Mouse (Mus musculus): Measurements from ENCODE around the gene Tomm40. TPM values are rescaled to one million over a fixed set of nuclear protein-coding genes. Genes with fewer than 3 reads are reported as not detected.
"Not testable (repeated sequence)": the region's sequence is repeated elsewhere in the genome, so short reads cannot be mapped to it uniquely, and the experiment has no call there.

The Tomm40 gene
- polyA plus RNA-seq, 1 experiment from 2014 or later = 149 TPM

- H3K36me3 ChIP-seq (replicated peaks) = 0 out of 2 replicates have a peak, but pooled peaks cover under 1% of the 10 kb centered on the region
- H3K9ac ChIP-seq = no peak overlapping the region
- no peaks in the 10 kb centered on the region for H3K27me3 ChIP-seq
- 89% methylated on average over 4 of the region's 4 CpGs for whole genome bisulfite sequencing
- no peak overlapping the region for H3K4me2 ChIP-seq
- H3K4me1 ChIP-seq = peaks cover 5% of the 10 kb centered on the region; the same call in 1 of the 2 replicates
- no peak overlapping the region for H3K4me3 ChIP-seq (replicated peaks)
- H3K27ac ChIP-seq = no peak overlapping the region
- ATAC-seq (ENCODE audit: low FRiP score) = no peak
- H3K9me3 ChIP-seq = no peaks in the 10 kb centered on the region
Observed at GRCm38 (mm10) chr7:19690845-19691244, 24.4 kb downstream of the Tomm40 start.

DNA sequence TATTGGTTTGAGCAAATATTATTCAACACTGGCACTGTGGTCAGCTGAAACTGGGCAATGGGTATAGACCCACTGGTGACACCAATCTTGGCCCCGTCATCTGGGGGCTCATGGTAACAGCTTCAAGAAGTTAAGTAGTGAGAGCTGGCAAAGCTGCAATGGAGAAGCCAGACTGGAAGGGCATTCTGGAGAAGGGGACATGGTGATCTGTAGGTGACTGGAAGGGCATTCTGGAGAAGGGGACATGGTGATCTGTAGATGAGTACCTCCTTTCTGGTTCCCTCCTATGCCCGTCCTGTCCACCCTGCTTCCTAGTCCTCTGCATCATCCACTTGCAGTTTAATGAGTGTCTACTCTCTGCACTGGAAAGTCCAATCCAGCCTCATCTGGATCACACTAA lies 26.6 kb downstream of the Tomm40 start:
- 98% methylated on average over 2 of the region's 2 CpGs for WGBS

DNA sequence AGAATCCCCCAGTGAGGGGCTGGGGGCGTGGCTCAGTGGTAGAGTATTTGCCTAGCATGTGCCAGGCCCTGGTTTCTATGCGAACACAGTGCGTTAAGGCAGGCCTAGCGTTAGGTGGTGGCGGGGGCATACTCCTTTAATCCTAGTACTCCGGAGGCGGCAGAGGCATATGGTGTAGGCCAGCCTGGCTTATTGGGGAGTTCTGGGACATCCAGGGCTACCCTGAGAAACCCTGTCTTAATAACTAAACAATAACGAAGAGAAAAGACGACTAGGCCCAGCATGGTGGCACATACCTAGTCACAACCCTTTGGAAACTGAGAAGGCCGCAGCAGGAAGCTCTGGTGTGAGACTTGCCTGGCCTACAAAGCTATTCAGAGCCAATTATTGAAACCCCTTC lies 27.1 kb downstream of the Tomm40 start:
- H3K27me3 ChIP-seq = no peaks in the 10 kb centered on the region
- H3K4me3 ChIP-seq (replicated peaks) = no peak overlapping the region
- no peak for ATAC-seq (ENCODE audit: low FRiP score)
- no peak overlapping the region for H3K9ac ChIP-seq
- WGBS = 94% methylated on average over 10 of the region's 10 CpGs
- no peaks in the 10 kb centered on the region for H3K9me3 ChIP-seq
- no peak overlapping the region for H3K27ac ChIP-seq
- no peak overlapping the region for H3K4me2 ChIP-seq
- H3K36me3 ChIP-seq (replicated peaks) = no peaks in the 10 kb centered on the region
- H3K4me1 ChIP-seq = no peaks in the 10 kb centered on the region; the same call in 1 of the 2 replicates

More for the DNA sequence above, 26.6 kb downstream of the Tomm40 start:
- Histone ChIP-seq H3K27ac (no peak overlapping the region), H3K27me3 (no peaks in the 10 kb centered on the region), H3K9me3 (no peaks in the 10 kb centered on the region), H3K4me3 (replicated peaks) (no peak overlapping the region), H3K4me2 (no peak overlapping the region), H3K36me3 (replicated peaks) (no peaks in the 10 kb centered on the region), H3K9ac (no peak overlapping the region), H3K4me1 (peaks cover 4% of the 10 kb centered on the region; the same call in 1 of the 2 replicates)
- ATAC-seq (ENCODE audit: low FRiP score) = no peak

DNA sequence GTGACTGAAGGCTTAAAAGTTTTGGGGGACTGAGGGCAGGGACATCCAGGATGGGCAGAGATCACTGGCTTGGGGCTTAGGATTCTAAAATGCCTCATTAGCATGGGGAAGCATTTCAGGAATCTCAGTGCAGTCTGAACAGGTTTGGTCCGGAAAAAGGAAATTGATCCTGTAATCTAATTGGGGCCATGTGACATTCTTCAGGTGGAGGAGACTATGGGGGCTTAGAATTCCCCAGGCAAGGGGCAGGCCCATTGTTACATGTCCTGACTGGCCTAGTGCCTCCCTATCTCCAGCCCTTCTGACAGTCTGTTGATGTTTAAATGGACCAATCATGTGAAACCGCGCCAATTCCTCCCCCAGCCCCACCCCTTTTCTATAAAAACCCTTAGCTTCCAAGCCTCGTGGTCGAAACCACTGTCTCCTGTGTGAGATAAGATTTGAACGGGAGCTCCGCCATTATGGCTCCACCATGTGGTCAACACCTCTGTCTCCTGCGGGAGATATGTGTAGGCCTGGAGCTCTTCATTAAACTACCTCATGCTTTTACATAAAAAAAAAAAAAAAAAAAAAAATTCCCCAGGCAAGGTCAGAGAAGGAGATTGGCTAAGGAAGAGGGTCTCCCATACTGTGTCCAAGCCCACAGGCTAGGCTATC lies 28.2 kb downstream of the Tomm40 start:
- H3K36me3 ChIP-seq (replicated peaks); ATAC-seq (ENCODE audit: low FRiP score); H3K9me3 ChIP-seq; H3K27ac ChIP-seq; H3K4me3 ChIP-seq (replicated peaks); H3K27me3 ChIP-seq; H3K4me1 ChIP-seq; H3K4me2 ChIP-seq; H3K9ac ChIP-seq: not testable (repeated sequence)
- WGBS = 70% methylated on average over 8 of the region's 8 CpGs

GRCm38 (mm10) chr7:19686521-19686920 lies 28.7 kb downstream of the Tomm40 start:
- Histone ChIP-seq H3K27ac (no peak overlapping the region), H3K9me3 (no peaks in the 10 kb centered on the region), H3K36me3 (replicated peaks) (no peaks in the 10 kb centered on the region), H3K4me2 (no peak overlapping the region), H3K27me3 (no peaks in the 10 kb centered on the region), H3K4me3 (replicated peaks) (no peak overlapping the region), H3K9ac (no peak overlapping the region), H3K4me1 (no peaks in the 10 kb centered on the region)
- WGBS = 84% methylated on average over 6 of the region's 6 CpGs
- ATAC-seq (ENCODE audit: low FRiP score) = no peak

GRCm38 (mm10) chr7:19685374-19685773 lies 29.9 kb downstream of the Tomm40 start:
- Histone ChIP-seq H3K9ac (no peak overlapping the region), H3K27me3 (no peaks in the 10 kb centered on the region), H3K9me3 (no peaks in the 10 kb centered on the region), H3K27ac (no peak overlapping the region), H3K4me3 (replicated peaks) (no peak overlapping the region), H3K4me1 (no peaks in the 10 kb centered on the region), H3K4me2 (no peak overlapping the region), H3K36me3 (replicated peaks) (no peaks in the 10 kb centered on the region)
- WGBS = 53% methylated on average over 4 of the region's 4 CpGs
- no peak for ATAC-seq (ENCODE audit: low FRiP score)

DNA sequence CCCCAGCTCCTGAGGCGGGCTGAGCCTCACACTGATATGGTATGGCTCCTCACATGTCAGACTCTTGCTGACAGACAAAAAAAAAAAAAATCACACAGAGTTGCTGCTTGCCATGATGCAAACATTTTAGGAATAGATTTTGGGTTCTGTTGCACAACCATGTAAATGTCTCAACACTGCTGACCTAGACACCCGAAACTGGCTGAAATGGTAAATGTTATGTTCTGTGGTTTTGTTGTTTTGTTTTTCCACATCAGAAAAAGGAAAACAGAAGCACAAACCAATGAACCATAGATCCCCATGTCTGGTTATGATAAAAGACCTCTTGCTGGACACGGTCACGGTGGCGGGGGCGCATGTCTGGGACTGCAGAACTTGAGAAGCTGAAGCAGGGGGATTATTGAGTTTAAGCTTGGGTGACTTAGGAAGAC lies 31.5 kb downstream of the Tomm40 start:
- no peak overlapping the region for H3K9ac ChIP-seq
- no peak overlapping the region for H3K27ac ChIP-seq
- ATAC-seq (ENCODE audit: low FRiP score) = no peak
- no peak overlapping the region for H3K4me3 ChIP-seq (replicated peaks)
- H3K9me3 ChIP-seq = no peaks in the 10 kb centered on the region
- no peaks in the 10 kb centered on the region for H3K36me3 ChIP-seq (replicated peaks)
- no peaks in the 10 kb centered on the region for H3K27me3 ChIP-seq
- 85% methylated on average over 6 of the region's 6 CpGs for WGBS
- H3K4me1 ChIP-seq = no peaks in the 10 kb centered on the region
- no peak overlapping the region for H3K4me2 ChIP-seq

DNA sequence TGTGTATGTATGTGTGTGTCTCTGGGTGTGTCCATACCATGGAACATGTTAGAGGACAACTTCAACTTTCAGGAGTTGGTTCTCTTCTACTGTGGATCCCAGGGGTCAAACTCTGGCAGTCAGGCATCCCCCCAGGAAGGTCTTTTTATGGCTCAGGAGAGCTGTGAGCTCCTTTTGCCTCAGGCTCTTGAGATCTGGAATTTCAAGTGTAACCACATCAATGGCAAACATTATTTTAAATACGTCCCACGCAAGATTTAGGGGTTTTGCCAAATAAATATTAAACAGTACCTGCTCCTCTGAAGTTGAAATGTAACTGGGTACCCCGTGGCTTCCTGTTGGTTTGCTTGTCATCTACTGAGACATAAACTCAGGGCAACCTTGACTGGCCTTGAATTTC lies 32.3 kb downstream of the Tomm40 start:
- no peak for ATAC-seq (ENCODE audit: low FRiP score)
- H3K27me3 ChIP-seq = no peaks in the 10 kb centered on the region
- no peak overlapping the region for H3K4me3 ChIP-seq (replicated peaks)
- H3K4me2 ChIP-seq = no peak overlapping the region
- no peaks in the 10 kb centered on the region for H3K4me1 ChIP-seq
- H3K9ac ChIP-seq = no peak overlapping the region
- no peaks in the 10 kb centered on the region for H3K9me3 ChIP-seq
- WGBS = 71% methylated on average over 3 of the region's 3 CpGs
- no peak overlapping the region for H3K27ac ChIP-seq
- H3K36me3 ChIP-seq (replicated peaks) = no peaks in the 10 kb centered on the region

DNA sequence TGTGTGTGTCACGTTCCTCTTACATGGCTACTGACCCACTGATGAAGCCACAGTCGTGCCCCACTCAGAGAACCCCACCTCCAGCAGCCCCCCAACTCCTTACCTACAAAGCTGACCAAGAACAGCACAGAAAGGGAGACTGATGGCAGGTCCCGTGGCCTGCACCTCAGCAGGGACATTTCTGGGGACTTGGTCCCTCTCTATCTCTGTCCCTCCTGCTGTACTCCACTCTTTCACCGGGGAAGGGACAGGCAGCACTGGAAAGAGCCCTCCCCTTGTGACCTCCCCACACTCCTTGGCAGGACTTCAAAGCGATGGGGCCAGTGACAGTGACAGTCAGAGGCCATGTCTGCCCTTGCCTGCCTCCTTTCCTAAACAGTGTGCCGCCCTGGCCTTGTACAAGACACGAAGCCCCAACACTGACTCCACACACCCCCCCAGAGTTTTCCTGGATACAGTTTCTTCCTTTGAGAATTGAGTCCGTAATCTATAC lies 34.0 kb downstream of the Tomm40 start, which contains the start of the genes Gm44805 and Apoc4:
Gene Gm44805, minus strand, starts transcription at position 222 of the 493 bp plus-strand sequence.
Gene Apoc4, minus strand, starts transcription at position 278 of the 493 bp plus-strand sequence.
- Histone ChIP-seq H3K4me1 (no peaks in the 10 kb centered on the region), H3K4me2 (no peak within 1 kb of the TSS), H3K27me3 (no peaks in the 10 kb centered on the region), H3K9ac (no peak within 1 kb of the TSS), H3K9me3 (no peaks in the 10 kb centered on the region), H3K36me3 (replicated peaks) (no peaks in the 10 kb centered on the region), H3K27ac (no peak within 1 kb of the TSS), H3K4me3 (replicated peaks) (no peak within 1 kb of the TSS)
- no peak for ATAC-seq (ENCODE audit: low FRiP score)
- WGBS = 70% methylated on average over 8 of the region's 8 CpGs

DNA sequence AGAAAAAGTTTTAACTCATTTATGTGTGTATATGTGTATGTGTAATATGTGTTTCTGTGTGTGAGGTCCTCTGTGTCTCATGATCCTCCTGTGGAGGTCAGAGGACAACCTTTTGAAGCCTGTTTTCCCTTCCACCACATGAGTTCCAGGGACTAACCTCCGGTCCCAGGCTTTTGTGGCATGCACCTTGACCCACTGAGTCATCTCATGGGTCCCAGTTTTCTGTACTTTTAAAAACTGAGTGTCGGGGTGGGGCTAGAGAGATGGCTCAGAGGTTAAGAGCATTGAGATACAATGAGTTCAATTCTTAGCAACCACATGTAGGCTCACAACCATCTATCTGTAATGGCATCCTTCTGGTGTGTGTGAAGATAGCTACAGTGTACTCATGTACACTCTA lies 34.5 kb downstream of the Tomm40 start:
- WGBS = 87% methylated on average over 2 of the region's 2 CpGs

DNA sequence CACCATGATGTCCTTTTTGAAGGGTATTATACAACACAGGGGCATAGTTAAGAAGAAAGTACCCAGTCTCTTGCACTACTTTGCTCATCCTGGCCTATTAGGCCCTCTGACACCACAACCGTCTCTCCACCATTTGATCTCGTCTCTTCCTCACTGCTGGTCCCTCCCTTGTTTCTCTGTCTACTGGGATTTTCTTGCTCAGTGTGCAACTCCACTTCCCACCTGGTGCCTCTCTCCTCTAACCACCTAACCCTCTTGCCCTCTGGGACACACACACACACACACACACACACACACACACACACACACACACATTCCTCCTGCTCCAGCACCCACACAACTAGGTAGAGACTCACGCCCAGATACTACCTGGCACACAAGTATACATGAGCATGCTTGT lies 36.3 kb downstream of the Tomm40 start:
- Histone ChIP-seq H3K9ac (no peak overlapping the region), H3K4me2 (no peak overlapping the region), H3K27me3 (no peaks in the 10 kb centered on the region), H3K9me3 (no peaks in the 10 kb centered on the region), H3K4me1 (no peaks in the 10 kb centered on the region), H3K4me3 (replicated peaks) (no peak overlapping the region), H3K36me3 (replicated peaks) (no peaks in the 10 kb centered on the region), H3K27ac (no peak overlapping the region)
- WGBS = 89% methylated on average over 3 of the region's 3 CpGs
- ATAC-seq (ENCODE audit: low FRiP score) = no peak

More for the DNA sequence above, 34.5 kb downstream of the Tomm40 start:
- H3K9ac ChIP-seq = no peak overlapping the region
- no peaks in the 10 kb centered on the region for H3K36me3 ChIP-seq (replicated peaks)
- no peaks in the 10 kb centered on the region for H3K27me3 ChIP-seq
- H3K4me3 ChIP-seq (replicated peaks) = no peak overlapping the region
- no peak for ATAC-seq (ENCODE audit: low FRiP score)
- H3K9me3 ChIP-seq = no peaks in the 10 kb centered on the region
- H3K4me2 ChIP-seq = no peak overlapping the region
- no peaks in the 10 kb centered on the region for H3K4me1 ChIP-seq
- H3K27ac ChIP-seq = no peak overlapping the region

- no peak within 1 kb of the TSS for H3K4me3 ChIP-seq (replicated peaks)
- WGBS = 82% methylated on average over 8 of the region's 8 CpGs
- no peak within 1 kb of the TSS for H3K27ac ChIP-seq
- H3K27me3 ChIP-seq = no peaks in the 10 kb centered on the region
- H3K9ac ChIP-seq = no peak within 1 kb of the TSS; the same call in 1 of the 2 replicates
- no peak for ATAC-seq (ENCODE audit: low FRiP score)
- H3K4me1 ChIP-seq = no peaks in the 10 kb centered on the region
- H3K36me3 ChIP-seq (replicated peaks) = no peaks in the 10 kb centered on the region
- no peaks in the 10 kb centered on the region for H3K9me3 ChIP-seq
- no peak within 1 kb of the TSS for H3K4me2 ChIP-seq
Observed at GRCm38 (mm10) chr7:19677872-19678271, 37.4 kb downstream of the Tomm40 start, which contains the start of gene Apoc2. Apoc2 (minus strand) TSS chr7:19677941.

DNA sequence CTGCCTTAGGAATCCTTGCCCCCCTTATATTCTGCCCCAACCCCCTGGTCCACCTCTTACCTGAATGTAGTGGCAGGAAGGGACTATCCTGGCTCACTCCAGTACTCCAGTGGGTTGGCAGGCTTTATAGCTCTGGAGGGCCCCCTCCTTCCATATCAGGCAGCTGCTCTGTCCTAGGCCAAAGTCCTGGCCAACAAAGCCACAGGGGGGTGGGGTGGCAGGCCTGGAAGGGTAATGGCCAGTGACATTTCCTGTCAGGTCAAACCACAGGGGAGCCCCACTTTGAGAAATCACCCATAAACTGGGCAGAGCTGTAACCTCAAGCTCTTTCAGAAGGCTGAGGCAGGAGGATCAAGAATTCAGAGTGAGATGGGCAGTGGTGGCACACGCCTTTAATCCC lies 38.6 kb downstream of the Tomm40 start:
- no peak for ATAC-seq (ENCODE audit: low FRiP score)
- Histone ChIP-seq H3K4me3 (replicated peaks) (no peak overlapping the region), H3K4me1 (no peaks in the 10 kb centered on the region), H3K9ac (no peak overlapping the region), H3K27me3 (no peaks in the 10 kb centered on the region), H3K27ac (no peak overlapping the region), H3K36me3 (replicated peaks) (no peaks in the 10 kb centered on the region), H3K9me3 (no peaks in the 10 kb centered on the region), H3K4me2 (no peak overlapping the region)
- 69% methylated on average over 1 of the region's 1 CpGs for WGBS
